Mouse (Mus musculus): ENCODE results near the gene Ubac1. TPM values are rescaled to one million over a fixed set of nuclear protein-coding genes. Genes with fewer than 3 reads are reported as not detected.

The Ubac1 gene
- polyA plus RNA-seq, 1 experiment, result 55.1 TPM

- Histone ChIP-seq H3K27me3 (ENCODE audit: control insufficient read depth, insufficient read depth, low read length) (no peaks in the 10 kb centered on the region), H3K27ac (ENCODE audit: insufficient read depth, low read depth, low read length) (no peak overlapping the region), H3K4me3 (ENCODE audit: low read depth, low read length) (no peak overlapping the region), H3K36me3 (ENCODE audit: control insufficient read depth, insufficient read depth, low read length) (no peaks in the 10 kb centered on the region), H3K4me1 (ENCODE audit: control insufficient read depth, insufficient read depth, insufficient read length, low read length) (no peaks in the 10 kb centered on the region; the same call in 1 of the 2 replicates)
- 82% methylated on average over 4 of the region's 4 CpGs for WGBS
- no peak for TF ChIP-seq POLR2A (IDR thresholded peaks at IDR 0.05; ENCODE audit: low read depth, low read length)
- no peak for TF ChIP-seq CTCF (IDR thresholded peaks at IDR 0.05; ENCODE audit: extremely low read depth, insufficient read length, insufficient replicate concordance, low read depth, low read length)
These were observed 46.3 kb downstream of the Ubac1 start for GRCm38 (mm10) chr2:25975141-25975770.

GRCm38 (mm10) chr2:25970426-25970825, 51.1 kb downstream of the Ubac1 start:
- peaks cover 9% of the 10 kb centered on the region for H3K36me3 ChIP-seq (ENCODE audit: control insufficient read depth, insufficient read depth, low read length)
- WGBS, result 50% methylated on average over 2 of the region's 2 CpGs
- H3K4me3 ChIP-seq (ENCODE audit: low read depth, low read length), result no peak overlapping the region
- no peaks in the 10 kb centered on the region; the same call in 1 of the 2 replicates for H3K4me1 ChIP-seq (ENCODE audit: control insufficient read depth, insufficient read depth, insufficient read length, low read length)
- TF ChIP-seq POLR2A (IDR thresholded peaks at IDR 0.05; ENCODE audit: low read depth, low read length) (no peak), CTCF (IDR thresholded peaks at IDR 0.05; ENCODE audit: extremely low read depth, insufficient read length, insufficient replicate concordance, low read depth, low read length) (no peak)
- no peaks in the 10 kb centered on the region for H3K27me3 ChIP-seq (ENCODE audit: control insufficient read depth, insufficient read depth, low read length)
- H3K27ac ChIP-seq (ENCODE audit: insufficient read depth, low read depth, low read length), result no peak overlapping the region

- TF ChIP-seq CTCF (IDR thresholded peaks at IDR 0.05; ENCODE audit: extremely low read depth, insufficient read length, insufficient replicate concordance, low read depth, low read length), result no peak
- TF ChIP-seq POLR2A (IDR thresholded peaks at IDR 0.05; ENCODE audit: low read depth, low read length), result no peak
- Histone ChIP-seq H3K4me3 (ENCODE audit: low read depth, low read length) (no peak overlapping the region), H3K36me3 (ENCODE audit: control insufficient read depth, insufficient read depth, low read length) (peaks cover 19% of the 10 kb centered on the region), H3K27me3 (ENCODE audit: control insufficient read depth, insufficient read depth, low read length) (no peaks in the 10 kb centered on the region), H3K4me1 (ENCODE audit: control insufficient read depth, insufficient read depth, insufficient read length, low read length) (no peaks in the 10 kb centered on the region; the same call in 1 of the 2 replicates), H3K27ac (ENCODE audit: insufficient read depth, low read depth, low read length) (no peak overlapping the region)
- 89% methylated on average over 4 of the region's 4 CpGs for WGBS
These were observed 52.2 kb downstream of the Ubac1 start for GRCm38 (mm10) chr2:25969319-25969718.

- WGBS, result 96% methylated on average over 3 of the region's 3 CpGs
- H3K27ac ChIP-seq (ENCODE audit: insufficient read depth, low read depth, low read length), result no peak overlapping the region
These were observed 72.3 kb downstream of the Ubac1 start for GRCm38 (mm10) chr2:25949291-25949690.

More at GRCm38 (mm10) chr2:25949291-25949690, 72.3 kb downstream of the Ubac1 start:
- peaks cover 6% of the 10 kb centered on the region; the same call in 1 of the 2 replicates for H3K4me1 ChIP-seq (ENCODE audit: control insufficient read depth, insufficient read depth, insufficient read length, low read length)
- no peak for TF ChIP-seq CTCF (IDR thresholded peaks at IDR 0.05; ENCODE audit: extremely low read depth, insufficient read length, insufficient replicate concordance, low read depth, low read length)
- TF ChIP-seq POLR2A (IDR thresholded peaks at IDR 0.05; ENCODE audit: low read depth, low read length), result no peak
- H3K27me3 ChIP-seq (ENCODE audit: control insufficient read depth, insufficient read depth, low read length), result no peaks in the 10 kb centered on the region
- H3K36me3 ChIP-seq (ENCODE audit: control insufficient read depth, insufficient read depth, low read length), result peaks cover 14% of the 10 kb centered on the region
- no peak overlapping the region for H3K4me3 ChIP-seq (ENCODE audit: low read depth, low read length)

Other genes with a start within 250 kb of the Ubac1 start
- gene Lcn11, start 244.7 kb downstream of the Ubac1 start, polyA plus RNA-seq (2012; rRNA removed), result not detected in 2 replicates
- not detected in 2 replicates for gene Gm13539, start 239.5 kb downstream of the Ubac1 start, polyA plus RNA-seq (2012; rRNA removed)
- not detected in 2 replicates for gene Glt6d1, start 205.9 kb downstream of the Ubac1 start, polyA plus RNA-seq (2012; rRNA removed)
- gene Lcn9, start 198.6 kb downstream of the Ubac1 start, polyA plus RNA-seq (2012; rRNA removed), result not detected in 2 replicates
- gene Sohlh1, start 174.5 kb downstream of the Ubac1 start, polyA plus RNA-seq (2012; rRNA removed), result not detected in 2 replicates
- 1.2 and 2.1 TPM in 2 replicates for gene Kcnt1, start 158.0 kb downstream of the Ubac1 start, polyA plus RNA-seq (2012; rRNA removed)
- 4.4 and 4.6 TPM in 2 replicates for gene Camsap1, start 38.5 kb downstream of the Ubac1 start, polyA plus RNA-seq (2012; rRNA removed)
- gene Nacc2, start 101.5 kb upstream of the Ubac1 start, polyA plus RNA-seq (2012; rRNA removed), result 45.4 and 51.2 TPM in 2 replicates
- 0.13 TPM in 1 of 2 replicates, not detected in the other for gene Lhx3, start 186.5 kb upstream of the Ubac1 start, polyA plus RNA-seq (2012; rRNA removed)
- 10.9 TPM in 2 replicates for gene Qsox2, start 215.8 kb upstream of the Ubac1 start, polyA plus RNA-seq (2012; rRNA removed)

Data from small intestine, adult 2 months (tissue).